Mouse (Mus musculus) cerebellum, adult 8-10 months (tissue): ENCODE results near the gene Zfp385c.
"Not testable (repeated sequence)": the region's sequence is repeated elsewhere in the genome, so short reads cannot be mapped to it uniquely, and the experiment has no call there.

Source experiments
- DNase-seq: peaks from one replicate; pipeline ENCODE4 v3.0.0; 2022

Gene Zfp385c

DNA sequence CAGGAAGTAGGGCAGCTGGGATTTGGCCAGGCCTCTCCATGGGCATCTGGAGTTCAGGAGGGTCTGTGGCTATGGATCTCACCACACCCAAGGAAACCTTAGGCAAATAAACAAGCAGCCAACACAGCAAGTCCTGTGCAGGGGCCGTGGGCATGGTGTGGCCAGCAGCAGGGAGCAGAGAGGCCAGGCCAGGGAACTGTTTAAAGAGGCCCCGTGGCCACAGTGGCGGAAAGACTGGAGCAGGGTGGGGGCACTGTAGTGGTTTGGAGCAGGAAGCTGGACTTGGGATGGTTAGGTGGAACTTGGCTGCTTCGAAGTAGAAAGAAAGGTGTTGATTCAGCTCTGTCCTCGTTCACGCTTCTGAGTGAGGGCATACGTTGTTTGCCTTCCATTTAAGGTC, 5.0 kb downstream of the Zfp385c start:
- no peak for DNase-seq

DNA sequence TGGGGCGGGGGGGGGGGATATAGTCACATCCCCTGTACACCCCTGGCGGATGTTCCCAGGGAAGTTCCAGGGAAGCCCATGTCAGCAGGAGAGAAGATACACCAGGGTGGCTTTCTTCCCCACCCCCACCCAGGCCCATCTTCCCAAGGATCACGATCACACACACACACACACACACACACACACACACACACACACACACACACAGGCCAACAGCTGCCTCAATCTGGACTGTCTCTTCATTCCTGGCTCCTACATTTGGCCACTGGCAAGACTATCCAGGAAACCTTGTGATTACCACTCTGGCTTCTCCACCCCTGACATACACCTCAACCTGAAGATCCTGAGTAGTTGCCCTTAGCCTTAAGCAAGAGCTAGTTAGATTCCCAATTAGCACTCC, 6.9 kb downstream of the Zfp385c start:
- no peak for DNase-seq

DNA sequence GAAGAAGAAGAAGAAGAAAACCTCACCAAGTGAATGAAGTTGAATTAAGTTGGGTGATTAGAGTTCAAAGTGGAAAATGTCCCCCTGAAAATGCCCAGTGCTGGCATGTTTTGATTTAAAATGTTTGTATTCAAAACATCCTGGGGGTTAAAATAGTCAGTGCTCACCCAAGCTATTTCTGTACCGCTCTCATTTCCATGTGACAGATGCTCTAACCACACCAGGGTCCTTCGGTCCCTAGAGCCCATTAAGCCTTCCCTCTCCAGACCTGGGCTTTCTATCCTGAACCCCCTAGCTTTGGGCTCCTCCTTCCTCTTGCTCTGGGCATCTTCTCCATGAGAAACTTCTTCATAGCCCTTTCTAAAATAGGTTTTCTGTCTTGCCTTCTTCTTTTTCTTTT, 8.2 kb downstream of the Zfp385c start:
- DNase-seq = no peak

DNA sequence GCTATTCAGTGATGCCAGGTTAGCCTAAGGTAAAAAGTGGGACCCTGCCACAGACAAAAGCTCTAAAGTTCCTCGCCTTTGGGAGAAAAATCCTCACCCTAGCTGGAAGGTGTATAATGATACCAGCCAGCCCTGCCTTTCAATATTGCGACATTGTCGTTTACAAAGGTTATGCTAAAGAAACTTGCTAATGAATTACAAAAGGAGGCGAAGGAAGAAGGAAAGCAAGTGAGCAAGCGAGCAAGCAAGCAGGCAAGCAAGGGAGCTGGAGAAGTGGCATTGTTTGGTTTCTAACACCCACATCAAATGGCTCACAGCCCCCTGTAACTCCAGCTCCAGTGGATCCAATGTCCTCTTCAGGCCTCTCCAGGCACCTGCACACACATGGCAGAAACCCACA, 9.7 kb downstream of the Zfp385c start:
- no peak for DNase-seq

DNA sequence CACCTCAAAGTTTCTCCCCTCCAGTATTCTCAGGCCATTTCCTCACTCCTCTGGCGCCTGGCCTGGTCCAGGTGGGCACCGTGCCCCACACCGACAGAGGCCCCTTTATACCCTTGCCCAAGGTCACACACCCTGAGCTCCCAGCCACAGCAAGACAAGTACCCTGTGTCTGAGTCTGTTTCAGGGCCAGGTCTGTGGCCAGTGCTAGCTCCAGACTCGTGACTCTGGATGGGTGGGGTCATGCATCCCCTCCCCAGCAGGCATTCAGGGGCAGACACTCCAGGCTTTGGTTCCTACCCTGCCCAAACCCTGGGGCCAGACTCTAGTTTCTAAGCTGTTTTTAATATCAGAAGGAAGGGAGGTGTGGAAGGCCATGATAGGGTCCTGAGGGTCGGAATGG, 10.4 kb downstream of the Zfp385c start:
- no peak for DNase-seq

DNA sequence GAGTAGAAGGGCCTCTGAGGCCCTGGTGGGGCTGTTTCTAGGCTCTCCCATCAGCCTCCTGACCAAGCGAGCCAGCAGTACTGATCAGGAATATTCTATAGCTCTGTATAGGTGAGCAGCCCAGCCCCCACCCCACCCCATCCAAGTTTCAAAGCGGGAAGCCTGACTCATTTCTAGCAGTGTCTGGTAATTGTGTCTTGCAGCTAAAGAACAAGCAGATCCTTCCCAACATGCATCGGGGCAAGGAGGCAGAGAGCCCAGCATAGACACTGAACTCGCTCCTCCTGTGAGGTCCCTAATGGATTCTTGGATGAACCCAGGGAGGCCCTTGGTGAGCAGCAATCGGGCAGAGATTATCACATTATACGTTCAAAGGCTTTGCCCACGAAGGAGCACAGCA, 14.4 kb downstream of the Zfp385c start:
- DNase-seq = no peak

DNA sequence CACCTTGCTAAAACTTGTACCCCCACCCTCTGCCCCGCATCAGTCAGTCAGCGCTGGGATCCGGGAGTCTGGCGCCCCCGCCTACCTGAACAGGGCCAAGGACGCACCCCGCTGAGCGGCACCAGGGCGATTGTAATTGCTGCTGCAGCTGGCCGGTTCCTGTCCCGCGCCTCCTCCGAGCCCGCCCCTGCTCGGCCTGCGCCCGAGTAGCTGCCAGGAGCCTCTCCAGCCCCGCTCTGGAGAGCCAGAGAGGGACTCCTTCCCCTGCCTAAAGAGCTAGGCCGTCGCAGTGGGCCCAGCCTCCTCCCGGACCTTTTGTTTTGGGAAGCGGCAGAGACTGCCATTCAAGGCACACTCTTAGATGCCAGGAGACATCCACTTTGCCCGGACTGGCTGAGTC, 19.1 kb downstream of the Zfp385c start:
- DNase-seq = no peak

DNA sequence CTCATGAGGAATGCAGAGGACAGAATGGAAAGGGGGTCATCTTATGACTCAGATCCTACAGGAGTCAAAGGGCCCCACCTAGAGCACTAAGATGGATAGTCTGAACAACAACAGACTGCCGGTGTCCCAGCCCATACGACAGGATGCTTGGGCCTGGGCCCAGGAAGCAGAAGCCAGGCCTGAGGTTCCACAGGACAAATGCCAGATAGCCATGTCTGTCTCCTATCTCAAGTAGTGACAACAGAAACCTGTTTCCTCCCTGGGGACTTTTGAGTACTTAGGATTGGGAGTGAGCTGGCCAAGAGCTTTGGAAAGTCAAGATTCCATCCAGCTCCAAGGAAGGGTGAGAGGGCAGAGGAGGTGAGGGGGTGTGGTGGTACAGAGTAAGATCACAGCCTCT, 20.3 kb downstream of the Zfp385c start:
- no peak for DNase-seq

DNA sequence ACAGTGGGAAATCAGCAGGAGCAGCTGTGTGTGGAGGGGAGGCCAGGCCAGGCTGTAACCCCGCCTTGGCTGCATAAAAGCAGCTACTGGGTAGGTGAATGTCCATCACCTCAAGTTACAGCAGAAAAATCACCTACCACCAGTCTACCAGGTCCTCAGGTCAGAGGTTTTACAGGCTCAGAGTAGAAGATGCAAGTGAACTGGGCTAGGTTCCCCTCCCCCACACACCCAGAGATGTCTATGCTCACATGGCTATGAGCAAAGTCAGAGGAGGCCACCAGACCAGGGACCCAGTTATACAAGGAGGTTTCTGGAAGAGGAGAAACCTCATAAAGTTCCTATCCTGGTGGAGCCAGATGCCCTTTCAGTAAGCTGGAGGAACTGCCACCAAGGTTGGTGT, 21.2 kb downstream of the Zfp385c start:
- no peak for DNase-seq

DNA sequence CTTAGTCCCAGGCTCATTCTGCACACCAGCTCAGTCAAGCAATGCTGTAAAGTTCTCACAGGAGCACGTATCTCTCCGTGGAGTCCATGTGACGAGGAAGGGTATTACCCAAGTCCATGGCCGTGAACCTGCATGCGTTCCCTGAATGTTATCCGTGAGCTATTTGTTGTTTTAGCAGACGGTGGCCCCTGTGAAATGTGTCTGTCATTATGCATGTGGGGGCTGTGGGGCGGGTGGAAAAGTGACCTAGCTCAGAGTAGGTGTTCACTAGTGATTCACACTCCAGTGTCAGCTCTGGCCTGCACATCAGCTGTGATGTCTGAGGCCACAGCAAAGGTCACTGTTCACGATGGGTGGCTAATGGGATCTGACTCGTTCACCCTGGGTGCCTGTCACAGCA, 32.4 kb downstream of the Zfp385c start:
- DNase-seq = no peak

DNA sequence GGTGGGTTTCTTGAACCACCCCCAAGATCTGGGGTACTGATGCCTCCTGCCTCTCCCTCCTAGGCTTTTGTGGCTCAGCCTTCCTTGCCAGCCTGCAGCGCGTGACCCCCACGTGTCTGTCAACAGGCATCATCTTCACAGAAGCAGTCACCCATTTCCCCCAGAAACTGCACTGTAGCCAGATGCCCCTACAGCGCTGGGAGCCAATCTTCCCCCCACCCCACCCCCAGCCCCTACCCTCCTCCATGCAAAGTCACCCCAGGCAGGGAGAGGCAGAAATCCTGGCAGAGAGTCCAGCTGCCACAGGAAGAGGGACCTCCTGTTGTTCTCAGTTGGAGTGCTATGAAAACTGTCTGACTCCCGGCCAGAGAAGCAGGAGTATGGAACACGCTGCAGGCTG, 35.8 kb downstream of the Zfp385c start:
- DNase-seq = no peak

DNA sequence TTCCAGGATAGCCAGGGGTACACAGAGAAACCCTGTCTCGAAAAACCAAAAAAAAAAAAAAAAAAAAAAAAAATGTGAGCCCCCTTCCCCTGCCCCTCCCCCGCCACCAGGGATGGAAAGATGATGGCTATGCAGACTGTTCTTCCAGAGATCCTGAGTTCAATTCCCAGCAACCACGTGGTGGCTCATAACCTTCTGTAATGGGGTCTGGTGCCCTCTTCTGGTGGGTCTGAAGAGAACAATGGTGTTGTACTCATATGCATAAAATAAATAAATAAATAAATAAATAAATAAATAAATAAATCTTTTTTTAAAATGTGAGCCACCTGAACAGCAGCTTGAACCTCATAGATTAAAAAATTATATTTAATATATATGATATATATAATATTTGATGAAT, 36.7 kb downstream of the Zfp385c start:
- DNase-seq = not testable (repeated sequence)

DNA sequence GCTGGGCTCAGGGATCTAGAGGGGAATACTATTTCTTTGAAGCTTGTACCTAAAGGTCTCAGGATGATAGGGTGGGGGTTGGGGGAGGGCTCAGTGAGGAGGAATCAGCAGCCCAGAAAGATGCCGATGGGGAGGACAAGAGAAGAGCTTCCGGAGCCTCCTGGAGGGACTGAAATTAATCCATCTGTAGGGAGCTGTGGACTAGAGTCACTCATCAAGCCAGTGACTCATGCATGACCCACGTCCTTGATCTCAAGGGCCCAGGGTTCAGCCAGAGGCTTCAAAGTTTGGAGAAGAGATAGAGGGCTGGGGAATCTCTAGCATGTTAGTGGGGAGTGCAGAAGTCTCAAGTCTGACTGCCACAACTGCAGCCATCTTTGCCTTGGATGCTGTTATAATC, 40.5 kb downstream of the Zfp385c start:
- DNase-seq = no peak

DNA sequence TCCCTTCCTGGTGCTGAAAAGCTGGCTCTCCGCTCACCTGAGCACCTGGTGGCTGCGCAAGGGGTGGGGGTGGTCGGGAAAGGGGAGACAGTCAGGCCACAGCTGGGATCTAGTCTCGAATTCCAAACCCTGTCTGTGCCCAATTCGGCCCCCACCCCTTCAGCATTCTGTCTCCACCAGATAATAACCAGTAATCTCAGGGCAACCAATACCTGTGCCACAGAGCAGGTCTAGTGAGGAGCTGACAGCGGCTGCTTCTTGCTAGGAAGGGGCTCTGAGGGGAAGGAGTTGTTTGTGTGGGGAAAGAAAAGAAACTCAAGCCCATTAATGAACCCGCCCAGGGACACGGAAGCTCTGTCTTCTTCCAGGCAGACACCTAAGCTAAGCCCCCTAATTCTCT, 41.0 kb downstream of the Zfp385c start:
- no peak for DNase-seq

DNA sequence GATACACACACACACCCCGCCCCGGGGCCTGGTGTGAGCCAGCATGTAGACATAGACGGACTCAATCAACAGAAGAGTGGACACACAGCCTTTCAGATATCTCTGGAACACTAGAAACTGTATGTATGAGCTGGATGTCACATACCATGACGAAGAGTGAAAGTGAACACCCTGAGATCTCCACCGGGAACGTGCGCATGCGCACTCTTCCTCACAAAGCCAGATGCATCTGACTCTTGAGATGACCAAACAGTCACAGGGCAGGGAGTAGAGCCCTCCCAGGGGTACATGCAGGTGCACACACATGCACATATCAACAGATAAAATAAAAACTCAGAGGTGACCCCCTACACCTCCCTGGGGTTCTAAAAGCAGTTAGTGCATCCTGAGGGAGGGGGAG, 43.9 kb downstream of the Zfp385c start:
- no peak for DNase-seq

DNA sequence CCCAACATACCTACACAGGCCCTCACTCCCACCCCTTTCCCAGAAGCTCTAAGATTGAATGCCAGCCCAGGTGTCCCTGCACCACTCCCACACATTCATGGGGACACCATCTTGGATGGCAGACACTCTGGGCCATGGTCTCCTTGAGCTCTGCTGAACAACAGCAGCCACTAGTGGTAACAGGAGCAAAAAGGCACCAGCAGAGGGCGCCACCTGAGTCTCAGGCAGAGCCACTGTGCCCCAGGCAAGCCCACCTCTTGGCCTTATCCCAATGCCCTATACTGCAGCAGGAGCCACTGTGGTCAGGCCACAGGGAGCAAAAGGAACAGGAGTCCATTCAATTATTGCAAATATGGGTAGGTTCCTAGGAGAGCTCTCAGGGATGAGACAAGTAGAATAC, 46.0 kb downstream of the Zfp385c start:
- DNase-seq = no peak

DNA sequence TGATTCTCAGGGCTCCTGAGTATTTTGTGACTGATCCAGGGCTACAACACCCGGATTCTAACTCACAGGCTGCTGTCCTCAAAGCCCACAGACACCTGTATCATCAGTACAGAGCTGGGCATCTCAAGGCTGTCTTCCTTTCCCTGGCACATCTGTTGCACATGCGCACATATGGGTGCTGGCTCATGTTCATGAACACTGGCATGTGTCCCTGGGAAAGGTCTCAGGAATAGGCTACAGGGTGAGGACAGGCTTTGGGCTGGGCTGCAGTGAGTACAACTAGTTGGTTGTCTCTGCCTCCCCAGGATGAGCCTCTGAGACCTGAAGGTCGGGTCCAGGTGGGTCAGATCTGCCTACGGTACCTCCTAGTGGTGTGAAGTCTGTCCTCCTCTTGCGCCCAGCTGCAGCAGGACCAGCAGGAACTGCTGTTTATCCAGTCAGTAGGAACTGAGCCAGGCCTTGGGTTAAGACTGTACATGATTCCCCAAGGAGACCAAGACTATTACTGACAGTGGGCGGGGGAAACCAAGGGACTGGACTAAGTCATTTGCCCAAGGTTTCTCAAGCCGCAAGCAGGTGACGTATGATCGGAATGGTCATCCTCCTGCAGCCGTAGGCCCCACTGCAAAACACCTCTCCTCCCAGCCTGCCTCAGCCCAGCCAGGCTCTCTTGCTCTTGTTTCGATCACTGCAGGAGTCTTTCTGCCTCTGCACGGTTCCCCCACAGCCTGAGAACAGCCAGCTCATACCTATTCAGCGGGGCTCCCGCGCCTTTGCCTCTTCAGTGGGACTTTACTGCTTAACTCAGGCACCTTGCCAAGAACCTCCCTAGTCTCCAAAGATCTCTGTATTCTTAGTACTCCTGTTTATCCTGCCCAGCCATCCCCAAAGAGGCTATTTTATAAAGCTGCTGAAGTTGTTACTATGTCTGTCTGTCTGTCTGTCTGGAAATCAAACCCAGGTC, 48.4 kb downstream of the Zfp385c start:
- no peak for DNase-seq

DNA sequence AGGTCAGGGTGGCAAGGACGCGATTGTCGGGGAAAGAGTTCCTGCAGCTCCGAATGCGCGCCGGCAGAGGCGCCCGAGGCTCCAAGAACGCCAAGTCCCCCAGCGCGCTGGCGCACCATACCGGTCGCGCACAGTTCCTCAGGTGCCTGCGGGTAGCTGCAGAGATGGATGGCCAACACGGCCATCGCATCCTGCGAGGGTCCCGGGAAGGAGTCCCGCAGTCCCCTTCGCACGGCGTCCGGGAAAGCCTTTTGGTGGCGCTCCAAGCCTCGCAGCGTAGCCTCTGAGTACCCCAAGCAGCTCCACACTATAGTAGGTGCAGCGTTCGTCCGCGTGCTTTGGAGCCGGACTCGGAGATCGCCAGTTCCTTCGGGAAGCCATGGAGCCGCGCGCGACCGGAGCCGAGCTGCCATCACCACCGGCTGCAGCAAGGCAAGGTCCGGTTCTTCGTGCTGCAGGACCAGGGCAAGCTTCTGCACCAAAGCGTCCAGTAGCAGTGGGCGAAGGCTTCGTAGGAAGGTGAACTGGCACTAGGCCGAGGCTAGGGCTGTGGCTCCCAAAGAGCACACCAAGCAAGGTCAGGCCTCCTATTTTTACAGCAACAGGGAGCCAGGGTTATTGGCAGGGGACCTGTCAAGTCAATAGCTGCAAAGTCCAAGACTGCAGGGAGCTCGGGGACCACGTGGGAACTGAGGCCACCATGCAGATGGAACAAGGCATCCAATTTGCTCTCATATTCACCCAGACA, 51.9 kb downstream of the Zfp385c start:
- peak; percentile 44 for DNase-seq

DNA sequence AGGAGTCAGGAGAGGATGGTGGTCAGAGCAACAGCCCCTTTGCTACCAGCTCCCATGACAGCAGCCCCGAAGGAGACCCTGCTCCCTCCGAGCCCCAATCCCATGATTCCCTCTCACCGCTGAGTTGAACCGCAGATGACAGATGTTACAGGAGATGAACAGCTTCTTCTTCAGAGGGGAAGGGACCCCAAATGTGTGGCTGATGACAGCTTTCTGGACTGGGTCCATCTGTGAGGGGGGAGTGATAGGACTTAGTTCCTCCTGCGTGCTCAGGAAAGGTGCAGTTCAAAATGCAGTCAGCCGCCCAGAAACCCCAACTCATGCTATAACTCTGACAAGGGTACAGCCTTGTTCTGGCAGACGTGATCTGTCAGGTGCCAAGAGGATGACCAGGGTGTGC, 57.7 kb downstream of the Zfp385c start:
- no peak for DNase-seq

DNA sequence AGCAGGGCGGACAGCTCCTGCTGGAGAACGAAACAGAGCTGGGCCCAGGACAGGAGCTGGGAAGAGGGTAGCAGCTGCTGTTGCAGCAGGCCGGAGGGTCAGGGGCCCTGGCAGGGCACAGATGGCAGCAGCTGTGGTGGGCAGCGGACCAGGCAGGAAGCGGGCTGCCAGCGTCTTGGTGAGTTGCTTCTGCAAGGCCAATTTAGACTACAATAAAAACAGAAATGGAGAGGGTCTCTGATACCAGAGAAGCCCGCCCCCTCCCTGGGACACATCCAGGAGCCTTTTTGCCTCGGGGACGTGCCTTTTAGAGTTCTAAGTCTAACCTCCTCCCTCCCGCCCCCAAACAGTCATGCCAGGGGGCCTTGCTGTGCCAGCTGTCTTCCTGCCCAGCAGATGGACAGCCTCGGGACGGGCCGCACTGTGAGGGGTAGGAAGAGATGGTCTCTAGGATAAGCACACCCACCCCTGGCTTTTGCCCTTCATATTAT, 63.3 kb downstream of the Zfp385c start:
- DNase-seq = no peak

DNA sequence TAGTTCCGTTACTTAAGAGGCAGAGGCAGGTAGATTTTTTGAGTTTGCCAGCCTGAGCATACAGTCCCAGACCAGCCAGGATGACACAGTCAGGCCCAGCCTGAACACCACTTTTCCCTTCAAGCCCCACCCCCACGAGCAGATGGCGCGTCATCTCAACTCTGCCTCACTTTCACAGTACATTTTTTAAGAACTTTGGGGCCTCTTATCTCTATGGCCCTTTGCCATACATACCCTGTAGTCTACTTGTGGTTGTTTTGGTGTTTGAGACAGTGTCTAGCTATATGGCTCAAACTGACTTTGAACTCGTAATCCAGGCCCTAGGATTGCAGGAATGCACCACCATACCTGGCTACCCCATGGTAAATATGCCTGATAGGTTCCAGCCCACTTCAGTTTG, 64.2 kb downstream of the Zfp385c start:
- DNase-seq = no peak

DNA sequence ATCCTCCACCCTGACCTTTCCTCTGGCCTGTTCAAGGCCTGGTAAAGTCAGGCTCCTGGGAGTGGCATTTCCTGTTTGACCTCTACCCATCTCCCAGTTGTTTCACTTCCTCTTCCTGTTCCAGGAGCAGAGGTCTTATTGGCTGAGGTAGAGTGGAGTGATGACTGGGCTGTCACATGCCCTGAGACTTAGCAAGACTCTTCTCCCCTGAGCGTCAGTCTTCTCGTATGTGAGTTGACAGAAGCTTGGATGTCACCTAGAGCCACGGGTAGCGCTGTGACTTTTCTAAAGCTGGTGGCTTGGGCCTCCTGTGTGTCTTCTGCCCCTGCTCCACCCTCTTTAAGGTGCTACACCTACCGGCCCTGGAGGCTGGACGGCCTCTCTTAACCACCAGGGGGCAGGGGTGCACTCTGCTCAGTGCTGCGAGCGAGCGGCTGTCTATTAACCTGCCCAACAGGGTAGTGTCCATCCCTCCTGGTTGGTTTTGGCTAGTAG, 65.5 kb downstream of the Zfp385c start:
- DNase-seq = peak; percentile 54

DNA sequence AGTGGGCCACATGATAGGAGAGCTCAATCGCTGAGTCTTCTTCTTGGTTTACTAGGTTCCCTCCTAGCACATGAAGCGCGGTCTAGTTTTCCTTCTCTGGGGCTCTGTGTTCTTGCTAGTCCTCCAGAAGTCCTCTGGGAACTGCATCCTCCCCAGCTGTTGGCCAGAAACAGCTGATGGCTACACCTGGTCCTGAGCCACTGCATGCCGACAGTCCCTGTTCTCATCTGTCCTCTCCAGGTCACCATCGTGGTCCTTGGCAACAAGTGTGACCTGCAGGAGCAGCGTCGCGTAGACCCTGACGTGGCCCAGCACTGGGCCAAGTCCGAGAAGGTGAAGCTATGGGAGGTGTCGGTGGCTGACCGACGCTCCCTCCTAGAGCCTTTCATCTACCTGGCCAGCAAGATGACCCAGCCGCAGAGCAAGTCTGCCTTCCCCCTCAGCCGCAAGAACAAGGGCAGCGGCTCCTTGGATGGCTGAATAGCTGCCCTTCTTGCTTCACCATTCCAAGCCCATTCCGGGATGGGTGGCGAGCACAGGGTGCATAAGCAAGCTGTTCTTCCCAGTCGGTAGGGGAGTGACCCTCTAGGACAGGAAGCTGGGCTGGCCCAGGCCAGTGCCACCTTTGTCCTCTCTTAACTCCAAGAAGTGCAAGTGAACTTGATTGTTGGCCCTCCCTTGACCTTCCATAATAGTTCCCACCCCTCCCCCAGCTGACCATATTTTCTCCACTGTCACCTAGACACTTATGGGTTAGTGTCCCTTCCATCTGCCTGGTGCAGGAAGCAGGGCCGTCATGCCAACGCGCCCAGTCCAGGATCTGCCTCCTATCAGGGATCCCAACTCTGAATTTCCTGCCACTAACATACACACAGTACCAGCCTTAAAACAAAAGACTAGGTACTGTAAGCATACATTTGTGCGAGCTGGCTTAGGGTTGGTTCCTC, 66.2 kb downstream of the Zfp385c start:
- DNase-seq = no peak
